Mouse (Mus musculus) forebrain, embryonic 15.5 days (tissue): ENCODE measurements at regions not wholly inside any gene's neighbourhood (a gene's known extent, or its start where the extent isn't known, plus 50 kb on each side); places are given as distances from the start of the nearest gene placed in this dataset.

Experiments used
- ATAC-seq: fragments of 200-750 bp; cut with Nextera tagmentation; replicated peaks from 2 replicates; pipeline ENCODE4 v1.8.0; 2017; ENCODE audit warnings: mild to moderate bottlenecking, moderate TSS enrichment, moderate library complexity
- H3K27ac ChIP-seq: fragments of 300-500 bp; sonication (generic); replicated peaks from 2 replicates; pipeline ENCODE4 v1.5.1; 2015; ENCODE audit warnings: mild to moderate bottlenecking, inconsistent platforms
- H3K27me3 ChIP-seq: fragments of 300-500 bp; sonication (generic); 2 replicates; pipeline ENCODE4 v1.6.1; 2015; ENCODE audit warnings: inconsistent platforms
- H3K36me3 ChIP-seq: fragments of 300-500 bp; sonication (generic); 2 replicates; pipeline ENCODE4 v1.6.1; 2015; ENCODE audit warnings: mild to moderate bottlenecking, inconsistent platforms
- H3K4me1 ChIP-seq: fragments of 300-500 bp; sonication (generic); 2 replicates; pipeline ENCODE4 v1.6.1; 2015; ENCODE audit warnings: inconsistent platforms
- H3K4me2 ChIP-seq: fragments of 300-500 bp; sonication (generic); replicated peaks from 2 replicates; pipeline ENCODE4 v1.6.1; 2015; ENCODE audit warnings: mild to moderate bottlenecking, inconsistent platforms
- H3K4me3 ChIP-seq: fragments of 300-500 bp; sonication (generic); 2 replicates; pipeline ENCODE4 v1.5.1; 2015; ENCODE audit warnings: mild to moderate bottlenecking, inconsistent platforms
- H3K9ac ChIP-seq: fragments of 300-500 bp; sonication (generic); replicated peaks from 2 replicates; pipeline ENCODE4 v1.6.1; 2015; ENCODE audit warnings: mild to moderate bottlenecking, inconsistent platforms
- H3K9me3 ChIP-seq: fragments of 300-500 bp; sonication (generic); 2 replicates; pipeline ENCODE4 v1.6.1; 2016; ENCODE audit warnings: inconsistent platforms
- WGBS: fragments of 180-500 bp; shearing (Covaris S2); methylation state at CpG from one replicate; pipeline ENCODE4 v1.1.7; 2015; ENCODE audit warnings: mixed read lengths; 5-methylcytosine and 5-hydroxymethylcytosine counted together

DNA sequence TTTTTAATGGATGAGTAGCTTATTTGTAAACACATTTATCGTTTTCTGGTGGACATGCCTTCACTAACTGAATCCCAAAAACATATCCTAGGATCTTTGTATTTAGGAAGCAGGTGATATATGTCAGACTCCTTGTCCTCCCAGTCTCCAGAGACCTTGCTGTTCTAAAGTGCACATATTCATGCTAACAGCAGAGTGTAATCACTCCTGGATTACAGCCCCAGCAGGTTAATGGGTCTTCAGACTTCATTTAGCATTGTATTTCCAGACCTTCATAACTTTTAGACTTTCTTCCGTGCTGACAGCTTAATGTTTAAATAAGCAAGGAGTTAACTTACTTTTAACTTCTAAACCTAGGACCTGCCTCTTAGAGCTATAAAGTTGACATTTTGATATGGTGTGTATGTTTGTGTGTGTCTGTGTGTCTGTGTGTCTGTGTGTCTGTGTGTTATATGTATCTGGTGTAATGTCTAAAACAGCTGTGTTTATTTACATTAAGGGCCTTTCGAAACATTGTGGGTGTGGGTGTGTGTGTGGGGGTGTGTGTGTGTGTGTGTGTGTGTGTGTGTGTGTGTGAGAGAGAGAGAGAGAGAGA, 398.3 kb downstream of the Gm4340 start:
- WGBS, result 78% methylated on average over 3 of the region's 3 CpGs
- no peak overlapping the region for H3K4me2 ChIP-seq
- H3K9me3 ChIP-seq, result no peaks in the 10 kb centered on the region
- no peak for ATAC-seq
- H3K27me3 ChIP-seq, result no peaks in the 10 kb centered on the region
- no peaks in the 10 kb centered on the region for H3K4me1 ChIP-seq
- H3K9ac ChIP-seq, result no peak overlapping the region
- no peak overlapping the region for H3K27ac ChIP-seq
- H3K4me3 ChIP-seq, result no peak overlapping the region
- H3K36me3 ChIP-seq, result no peaks in the 10 kb centered on the region

DNA sequence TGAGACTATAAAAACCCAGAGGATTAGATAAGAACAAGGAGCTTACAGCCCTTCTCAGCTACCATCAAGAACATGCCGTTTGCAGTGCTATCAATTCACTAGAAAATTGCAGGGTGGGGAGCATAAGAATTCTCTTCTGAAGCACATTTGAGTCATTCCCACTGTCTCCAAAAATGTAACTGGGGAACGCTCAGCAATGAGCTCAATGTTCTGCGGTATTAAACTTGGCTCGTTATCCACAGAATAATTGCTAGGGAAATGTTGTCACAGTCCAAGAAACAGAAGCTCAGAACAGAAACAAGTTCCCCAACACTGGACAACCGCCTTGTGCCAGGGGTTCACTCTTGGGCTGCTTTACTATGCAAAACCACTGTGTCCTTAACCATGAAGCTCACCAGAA, 402.1 kb downstream of the Gm4340 start:
- H3K36me3 ChIP-seq, result no peaks in the 10 kb centered on the region
- 60% methylated on average over 5 of the region's 5 CpGs for WGBS
- H3K4me3 ChIP-seq, result no peak overlapping the region
- no peaks in the 10 kb centered on the region for H3K9me3 ChIP-seq
- no peak overlapping the region for H3K27ac ChIP-seq
- H3K9ac ChIP-seq, result no peak overlapping the region
- no peaks in the 10 kb centered on the region for H3K4me1 ChIP-seq
- no peak overlapping the region for H3K4me2 ChIP-seq
- no peak for ATAC-seq
- no peaks in the 10 kb centered on the region for H3K27me3 ChIP-seq

DNA sequence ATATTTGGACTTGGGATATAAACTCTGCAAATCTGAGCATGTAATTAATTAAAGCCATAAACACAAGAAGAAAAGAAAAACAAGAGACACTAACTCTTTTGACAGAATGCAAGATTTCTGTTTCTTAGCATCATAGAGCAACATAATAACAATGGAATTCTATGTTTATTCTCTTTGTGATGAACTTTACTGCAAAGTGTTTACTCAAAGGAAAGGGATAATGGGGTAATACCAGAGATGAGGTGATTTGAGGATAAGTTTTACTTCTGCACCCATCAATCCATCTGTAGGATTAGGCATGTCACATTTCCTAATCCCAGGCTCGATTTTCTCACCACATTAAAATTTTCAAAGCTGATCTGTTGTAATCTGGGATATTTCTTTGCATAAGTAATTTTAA, 433.8 kb downstream of the Gm4340 start:
- H3K9ac ChIP-seq, result no peak overlapping the region
- no peaks in the 10 kb centered on the region for H3K36me3 ChIP-seq
- WGBS, result 65% methylated on average over 1 of the region's 1 CpGs
- no peaks in the 10 kb centered on the region for H3K4me1 ChIP-seq
- no peak overlapping the region for H3K27ac ChIP-seq
- no peak for ATAC-seq
- H3K27me3 ChIP-seq, result no peaks in the 10 kb centered on the region
- H3K4me3 ChIP-seq, result no peak overlapping the region
- no peaks in the 10 kb centered on the region for H3K9me3 ChIP-seq
- H3K4me2 ChIP-seq, result no peak overlapping the region

DNA sequence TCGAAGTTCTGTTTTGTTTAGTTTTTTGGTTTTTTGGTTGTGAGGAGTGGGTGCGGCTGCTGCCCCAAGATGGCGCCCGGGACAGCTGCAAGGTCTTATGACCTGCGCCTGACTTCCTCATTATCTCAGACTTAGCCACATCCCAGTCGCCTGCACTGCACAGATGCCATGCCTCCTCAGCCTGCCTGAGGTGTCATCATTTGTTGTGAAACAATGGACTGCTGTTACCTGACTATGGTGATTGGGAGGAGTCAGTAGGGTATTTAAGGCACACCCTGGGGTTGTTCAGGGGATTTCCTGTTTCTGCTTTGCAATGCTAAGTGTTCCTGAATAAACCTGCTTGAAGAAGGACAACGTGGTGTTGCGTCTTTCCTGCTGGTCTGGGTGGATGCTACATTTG, 457.2 kb downstream of the Gm4340 start:
- Histone ChIP-seq H3K27ac (no peak overlapping the region), H3K27me3 (no peaks in the 10 kb centered on the region), H3K4me2 (no peak overlapping the region), H3K9ac (no peak overlapping the region), H3K4me1 (no peaks in the 10 kb centered on the region), H3K4me3 (no peak overlapping the region), H3K9me3 (no peaks in the 10 kb centered on the region), H3K36me3 (no peaks in the 10 kb centered on the region)
- WGBS, result 88% methylated on average over 8 of the region's 8 CpGs
- no peak for ATAC-seq

DNA sequence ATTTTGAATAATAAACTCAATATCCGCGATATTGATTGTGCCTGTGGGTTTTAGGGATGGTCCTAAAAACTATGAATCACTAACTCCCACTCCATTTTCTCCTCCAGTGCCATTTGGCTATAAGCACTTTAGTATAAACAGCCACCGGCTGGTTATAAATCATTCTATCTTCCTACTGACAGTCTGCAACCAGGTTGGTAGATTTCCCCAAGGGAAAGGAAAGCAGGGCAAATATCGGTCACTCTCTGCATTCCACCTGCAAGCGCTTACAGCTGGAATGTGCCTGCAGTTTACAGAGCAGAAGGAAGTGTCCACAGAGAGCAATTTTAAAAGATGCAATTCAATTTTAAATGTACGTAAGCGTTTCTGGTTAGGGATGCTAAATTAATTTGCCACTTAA, 466.5 kb downstream of the Gm4340 start:
- H3K4me1 ChIP-seq, result peaks cover 6% of the 10 kb centered on the region
- H3K9ac ChIP-seq, result no peak overlapping the region
- H3K36me3 ChIP-seq, result no peaks in the 10 kb centered on the region
- no peak overlapping the region for H3K27ac ChIP-seq
- no peak overlapping the region for H3K4me3 ChIP-seq
- H3K4me2 ChIP-seq, result no peak overlapping the region
- no peaks in the 10 kb centered on the region for H3K27me3 ChIP-seq
- 78% methylated on average over 7 of the region's 7 CpGs for WGBS
- no peak for ATAC-seq
- H3K9me3 ChIP-seq, result no peaks in the 10 kb centered on the region

DNA sequence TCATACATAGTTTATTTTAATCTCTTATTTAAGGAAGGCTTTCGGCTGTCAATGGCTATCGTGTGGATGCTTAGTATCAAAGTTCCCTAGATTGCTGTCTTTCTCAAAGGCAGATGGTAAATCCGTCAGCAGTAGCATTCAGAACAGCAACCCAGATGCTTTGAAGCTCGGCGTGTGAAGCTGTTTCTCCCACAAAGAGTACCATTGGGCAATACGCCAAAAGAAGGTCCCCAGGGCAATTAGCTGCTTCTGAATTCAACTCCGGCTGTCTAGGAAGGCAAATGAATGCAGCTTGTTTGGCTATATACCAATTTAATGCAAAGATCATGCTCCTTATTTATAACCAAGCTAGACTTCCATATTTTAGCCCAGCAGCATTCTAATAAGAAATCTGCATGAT, 467.8 kb downstream of the Gm4340 start:
- peaks cover 6% of the 10 kb centered on the region for H3K4me1 ChIP-seq
- H3K4me2 ChIP-seq, result no peak overlapping the region
- no peak overlapping the region for H3K4me3 ChIP-seq
- ATAC-seq, result peak; percentile 92
- H3K36me3 ChIP-seq, result no peaks in the 10 kb centered on the region
- WGBS, result 6% methylated on average over 7 of the region's 7 CpGs
- no peaks in the 10 kb centered on the region for H3K27me3 ChIP-seq
- H3K9me3 ChIP-seq, result no peaks in the 10 kb centered on the region
- H3K9ac ChIP-seq, result no peak overlapping the region
- H3K27ac ChIP-seq, result peak overlapping the region; percentile 27; the same call in 1 of the 2 replicates

DNA sequence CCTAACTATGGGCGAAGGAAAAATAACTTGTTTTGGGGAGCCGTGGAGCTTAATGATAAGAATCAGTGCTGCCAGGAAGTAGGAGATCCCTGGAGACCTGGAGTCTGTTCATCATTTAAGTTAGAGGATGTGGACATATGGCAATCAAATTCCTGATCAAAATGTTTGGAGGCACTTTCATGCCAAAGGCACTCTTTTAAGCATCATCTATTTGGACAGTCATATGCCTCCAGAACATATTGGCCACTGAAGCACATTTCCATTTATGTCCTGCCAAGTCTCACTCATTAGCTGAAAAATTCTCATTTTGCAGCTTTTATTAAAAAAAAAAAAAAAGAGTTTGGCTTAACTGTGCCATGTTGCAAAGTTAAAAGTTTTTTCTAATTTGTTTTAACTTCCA, 474.4 kb downstream of the Gm4340 start:
- H3K27me3 ChIP-seq, result no peaks in the 10 kb centered on the region
- H3K9ac ChIP-seq, result no peak overlapping the region
- H3K36me3 ChIP-seq, result no peaks in the 10 kb centered on the region
- no peak overlapping the region for H3K4me3 ChIP-seq
- no peaks in the 10 kb centered on the region for H3K4me1 ChIP-seq
- no peaks in the 10 kb centered on the region for H3K9me3 ChIP-seq
- no peak overlapping the region for H3K27ac ChIP-seq
- no peak overlapping the region for H3K4me2 ChIP-seq
- 0 out of 2 replicates have a peak, but pooled peaks have one; percentile 26 for ATAC-seq
- 71% methylated on average over 2 of the region's 2 CpGs for WGBS

DNA sequence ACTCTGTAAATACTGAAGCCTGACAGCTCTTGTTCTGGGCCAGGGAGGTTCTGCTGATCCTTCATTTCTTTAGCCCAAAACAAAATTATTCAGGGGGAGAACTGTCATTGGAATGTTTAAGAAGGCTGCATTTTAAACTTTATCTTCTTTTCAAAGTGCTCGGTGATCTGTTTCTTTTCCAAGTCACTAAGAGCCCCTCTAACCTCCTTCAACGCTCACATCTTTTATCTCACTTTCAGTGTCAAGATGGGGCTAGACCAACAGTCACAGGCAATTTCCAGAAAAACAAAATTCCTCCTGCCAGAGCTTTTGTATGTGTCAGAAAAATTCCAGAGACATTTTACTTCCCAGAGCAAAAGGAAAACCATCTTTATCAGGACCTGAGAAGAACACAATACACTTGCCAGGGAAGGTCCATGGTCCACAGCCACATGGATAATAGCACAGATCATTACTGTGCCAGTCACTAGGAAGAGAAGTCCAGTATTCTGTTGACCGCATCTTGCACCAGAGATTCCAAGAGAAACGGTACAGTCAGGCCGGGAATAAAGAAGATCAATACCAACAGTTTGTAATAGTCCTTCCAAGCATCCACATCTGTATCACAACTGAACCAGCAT, 491.0 kb downstream of the Gm4340 start:
- no peaks in the 10 kb centered on the region for H3K36me3 ChIP-seq
- no peak overlapping the region for H3K4me3 ChIP-seq
- no peak for ATAC-seq
- H3K9ac ChIP-seq, result no peak overlapping the region
- H3K4me1 ChIP-seq, result 0 out of 2 replicates have a peak, but pooled peaks cover 11% of the 10 kb centered on the region
- no peak overlapping the region for H3K27ac ChIP-seq
- no peak overlapping the region for H3K4me2 ChIP-seq
- 85% methylated on average over 5 of the region's 5 CpGs for WGBS
- no peaks in the 10 kb centered on the region for H3K9me3 ChIP-seq
- H3K27me3 ChIP-seq, result no peaks in the 10 kb centered on the region

DNA sequence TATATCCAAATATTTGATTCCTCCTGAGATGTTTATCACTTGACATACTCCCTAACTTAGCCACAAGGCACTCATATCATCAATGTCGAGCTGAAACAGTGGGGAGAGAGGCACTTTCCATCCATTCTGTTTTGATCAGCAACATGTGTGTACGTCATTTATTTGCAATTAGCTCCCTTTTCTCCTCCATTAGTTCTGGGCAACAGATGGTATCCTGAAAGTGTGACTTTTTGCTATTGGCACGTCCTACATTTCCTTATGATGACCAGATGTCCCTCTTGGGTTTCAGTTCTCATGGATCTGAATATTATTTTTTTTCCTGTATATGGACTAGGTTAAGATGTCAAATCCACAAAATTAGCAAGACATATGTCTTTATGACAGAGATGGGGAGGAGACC, 492.0 kb downstream of the Gm4340 start:
- Histone ChIP-seq H3K4me1 (0 out of 2 replicates have a peak, but pooled peaks cover 11% of the 10 kb centered on the region), H3K27me3 (no peaks in the 10 kb centered on the region), H3K9ac (no peak overlapping the region), H3K4me2 (no peak overlapping the region), H3K36me3 (no peaks in the 10 kb centered on the region), H3K27ac (no peak overlapping the region), H3K9me3 (no peaks in the 10 kb centered on the region), H3K4me3 (no peak overlapping the region)
- WGBS, result 38% methylated on average over 3 of the region's 3 CpGs
- ATAC-seq, result peak; percentile 56

DNA sequence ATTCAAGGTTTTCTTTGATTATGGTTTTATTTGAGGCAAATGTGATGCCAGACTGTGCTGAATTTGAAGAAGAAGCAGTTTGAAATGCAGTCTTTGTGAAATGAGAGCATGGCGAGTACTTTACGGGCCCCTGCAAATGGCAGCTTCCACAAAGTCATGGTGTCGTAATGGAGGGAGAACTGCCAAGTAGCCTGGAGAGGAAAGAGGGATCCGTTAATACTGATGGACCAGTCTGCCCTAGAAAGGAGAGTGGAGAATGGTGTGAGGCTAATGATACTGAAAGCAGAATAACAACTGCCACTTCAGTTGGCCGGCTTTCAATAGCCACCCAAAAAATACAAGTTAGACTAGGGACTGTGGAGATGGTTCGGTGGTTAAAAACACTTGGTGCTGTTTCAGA, 492.8 kb downstream of the Gm4340 start:
- Histone ChIP-seq H3K27ac (peak overlapping the region; percentile 25; the same call in 1 of the 2 replicates), H3K4me2 (no peak overlapping the region), H3K9me3 (no peaks in the 10 kb centered on the region), H3K4me1 (0 out of 2 replicates have a peak, but pooled peaks cover 11% of the 10 kb centered on the region), H3K27me3 (no peaks in the 10 kb centered on the region), H3K36me3 (no peaks in the 10 kb centered on the region), H3K4me3 (no peak overlapping the region), H3K9ac (no peak overlapping the region)
- ATAC-seq, result peak; percentile 97
- 33% methylated on average over 6 of the region's 6 CpGs for WGBS

DNA sequence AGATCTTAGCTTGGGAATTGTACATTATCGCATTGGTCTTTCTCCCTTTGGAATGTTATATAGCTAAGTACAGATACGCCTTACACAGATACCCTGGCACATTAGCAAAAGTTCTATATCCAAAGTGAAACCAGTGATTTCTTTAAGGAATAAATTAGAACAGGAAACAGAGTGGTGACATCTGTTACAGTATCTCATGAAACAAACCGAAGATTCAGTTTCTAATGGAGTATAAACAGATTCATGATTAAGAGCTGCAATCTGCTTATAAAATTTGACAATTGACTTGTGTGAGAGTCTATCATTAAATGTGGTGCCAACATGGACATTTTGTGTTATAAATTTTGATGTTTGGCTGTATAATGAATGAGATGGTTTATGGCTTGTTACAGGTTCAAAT, 501.1 kb downstream of the Gm4340 start:
- Histone ChIP-seq H3K4me1 (no peaks in the 10 kb centered on the region), H3K4me2 (no peak overlapping the region), H3K27me3 (no peaks in the 10 kb centered on the region), H3K4me3 (no peak overlapping the region), H3K27ac (no peak overlapping the region), H3K36me3 (no peaks in the 10 kb centered on the region), H3K9ac (no peak overlapping the region), H3K9me3 (no peaks in the 10 kb centered on the region)
- 0 out of 2 replicates have a peak, but pooled peaks have one; percentile 46 for ATAC-seq
- 72% methylated on average over 3 of the region's 3 CpGs for WGBS

DNA sequence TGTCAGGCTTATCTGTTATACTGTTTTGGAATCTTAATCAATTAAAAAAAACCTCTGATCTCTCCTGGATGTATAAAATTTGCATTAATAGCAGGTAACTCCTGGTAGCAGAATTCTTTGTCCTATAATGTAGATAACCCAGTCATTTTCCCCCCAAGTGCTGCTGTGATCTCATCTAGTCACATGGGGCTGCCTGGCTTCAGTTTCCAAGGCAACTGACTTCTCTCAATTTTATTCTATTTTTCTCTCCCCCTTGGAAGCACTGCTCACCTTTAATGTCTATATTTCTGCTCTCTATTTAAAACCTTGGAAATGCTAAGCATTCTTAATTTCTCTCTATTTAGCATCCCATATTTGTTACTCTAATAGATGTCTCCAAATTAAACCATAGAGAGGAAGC, 515.1 kb downstream of the Gm4340 start:
- Histone ChIP-seq H3K9me3 (no peaks in the 10 kb centered on the region), H3K4me2 (no peak overlapping the region), H3K27ac (no peak overlapping the region), H3K4me3 (no peak overlapping the region), H3K27me3 (no peaks in the 10 kb centered on the region), H3K4me1 (no peaks in the 10 kb centered on the region), H3K36me3 (no peaks in the 10 kb centered on the region), H3K9ac (no peak overlapping the region)
- ATAC-seq, result no peak; the same call in 1 of the 2 replicates
